Mouse (Mus musculus) effector memory CD4-positive, alpha-beta T cell, adult 7 months (primary cell): Measurements from ENCODE around the gene Cyp39a1. TPM values are rescaled to one million over a fixed set of nuclear protein-coding genes. Genes with fewer than 3 reads are reported as not detected.

Experiments
- polyA plus RNA-seq: library from polyadenylated mRNA; unstranded; fragments of 100-300 nt; shearing (Covaris generic); gene quantifications from one replicate; pipeline ENCODE4 v1.2.1, GENCODE M21; 2017

The Cyp39a1 gene
- 3.6 TPM for polyA plus RNA-seq

GRCm38 (mm10) chr17:43667290-43667843, at the start of gene Cyp39a1:
Gene Cyp39a1 (plus strand): TSS chr17:43667425.

GRCm38 (mm10) chr17:43629496-43630426, 37.5 kb upstream of the Cyp39a1 start, which contains the start of gene Tdrd6:
Gene Tdrd6 (minus strand): TSS chr17:43630299.

GRCm38 (mm10) chr17:43666576-43667289, 492 bp upstream of the Cyp39a1 start, which contains the start of gene Slc25a27:
Gene Slc25a27 (minus strand): TSS chr17:43667214.

Other genes with a start within 250 kb of the Cyp39a1 start
- gene Mep1a, start 164.6 kb upstream of the Cyp39a1 start, polyA plus RNA-seq, result not detected
- gene Ankrd66, start 123.8 kb upstream of the Cyp39a1 start, polyA plus RNA-seq, result not detected
- 0.28 TPM for gene Pla2g7, start 99.3 kb upstream of the Cyp39a1 start, polyA plus RNA-seq
- gene Tdrd6, start 37.1 kb upstream of the Cyp39a1 start, polyA plus RNA-seq, result not detected
- 12.9 TPM for gene Slc25a27, start 211 bp upstream of the Cyp39a1 start, polyA plus RNA-seq
- not detected for gene Rcan2, start 133.9 kb downstream of the Cyp39a1 start, polyA plus RNA-seq